Mouse (Mus musculus) kidney, postnatal 0 days (tissue): ENCODE data around the gene Capn1. TPM values are rescaled to one million over a fixed set of nuclear protein-coding genes. Genes with fewer than 3 reads are reported as not detected.
"Not testable (repeated sequence)": the region's sequence is repeated elsewhere in the genome, so short reads cannot be mapped to it uniquely, and the experiment has no call there.

Experiments
- ATAC-seq: fragments of 200-750 bp; cut with Nextera tagmentation; replicated peaks from 2 replicates; pipeline ENCODE4 v1.8.0; 2017; ENCODE audit warnings: low read depth, moderate number of reproducible peaks, moderate TSS enrichment, moderate library complexity; ENCODE audit not compliant: low FRiP score
- DNase-seq: peaks from one replicate; pipeline ENCODE4 v3.0.0-alpha.2; 2016; ENCODE audit warnings: low spot score
- H3K27ac ChIP-seq: fragments of 300-500 bp; sonication (generic); 2 replicates; pipeline ENCODE4 v1.5.1; 2014; ENCODE audit warnings: mild to moderate bottlenecking
- H3K27me3 ChIP-seq: fragments of 300-500 bp; sonication (generic); 2 replicates; pipeline ENCODE4 v1.6.1; 2014; ENCODE audit warnings: low read length, mixed read lengths; ENCODE audit not compliant: insufficient read depth
- H3K36me3 ChIP-seq: fragments of 300-500 bp; sonication (generic); 2 replicates; pipeline ENCODE4 v1.6.1; 2014; ENCODE audit warnings: low read length, mixed read lengths; ENCODE audit not compliant: insufficient read depth
- H3K4me1 ChIP-seq: fragments of 300-500 bp; sonication (generic); replicated peaks from 2 replicates; pipeline ENCODE4 v1.6.1; 2014; ENCODE audit warnings: antibody characterized with exemption, low read length, mixed read lengths; ENCODE audit not compliant: insufficient read depth
- H3K4me2 ChIP-seq: fragments of 300-500 bp; sonication (generic); 2 replicates; pipeline ENCODE4 v1.6.1; 2014; ENCODE audit warnings: mild to moderate bottlenecking, low read length, moderate library complexity, mixed read lengths
- H3K4me3 ChIP-seq: fragments of 300-500 bp; sonication (generic); replicated peaks from 2 replicates; pipeline ENCODE4 v1.5.1; 2014; ENCODE audit warnings: low read depth, low read length
- H3K9ac ChIP-seq: fragments of 300-500 bp; sonication (generic); 2 replicates; pipeline ENCODE4 v1.6.1; 2014; ENCODE audit warnings: low read depth, low read length
- H3K9me3 ChIP-seq: fragments of 300-500 bp; sonication (generic); replicated peaks from 2 replicates; pipeline ENCODE4 v1.6.1; 2016; ENCODE audit warnings: low read length, inconsistent platforms, mixed read lengths
- CTCF ChIP-seq: IDR thresholded peaks from 2 replicates; pipeline ENCODE4 v1.5.1; 2016; ENCODE audit warnings: antibody characterized with exemption, low read depth, mild to moderate bottlenecking, moderate library complexity
- WGBS: fragments of 180-500 bp; shearing (Covaris S2); extraction: QIAGEN DNeasy Blood & Tissue Kit; methylation state at CpG from one replicate; pipeline ENCODE4 v1.1.7; 2014; 5-methylcytosine and 5-hydroxymethylcytosine counted together
- polyA plus RNA-seq: library from polyadenylated mRNA; unstranded; fragments of >200 nt; fragmentation: Nextera tagmentation; extraction: Ambion mirVana; gene quantifications from 2 replicates; pipeline ENCODE4 v1.2.1, GENCODE M21; 2015

Gene Capn1
- polyA plus RNA-seq, 1 experiment from 2014 or later, result 13.5 TPM

GRCm38 (mm10) chr19:6047899-6048166 is 32.1 kb upstream of the Capn1 start:
- H3K4me3 ChIP-seq, result peak overlapping the region; percentile 81
- peaks cover 46% of the 10 kb centered on the region for H3K36me3 ChIP-seq
- peak overlapping the region; percentile 98; the same call in 1 of the 2 replicates for H3K27ac ChIP-seq
- no peak for TF ChIP-seq CTCF
- no peak for ATAC-seq
- peak overlapping the region; percentile 86 for H3K9ac ChIP-seq
- no peak for DNase-seq
- H3K4me1 ChIP-seq, result peaks cover 13% of the 10 kb centered on the region
- H3K27me3 ChIP-seq, result no peaks in the 10 kb centered on the region
- peak overlapping the region; percentile 83 for H3K4me2 ChIP-seq
- 83% methylated on average over 8 of the region's 8 CpGs for WGBS
- no peaks in the 10 kb centered on the region for H3K9me3 ChIP-seq

GRCm38 (mm10) chr19:6047154-6047898 is 31.6 kb upstream of the Capn1 start:
- ATAC-seq, result peak; percentile 40
- Histone ChIP-seq H3K4me1 (peaks cover 13% of the 10 kb centered on the region), H3K27ac (peak overlapping the region; percentile 98), H3K9ac (peak overlapping the region; percentile 86), H3K9me3 (no peaks in the 10 kb centered on the region), H3K4me2 (peak overlapping the region; percentile 83), H3K4me3 (peak overlapping the region; percentile 81), H3K27me3 (no peaks in the 10 kb centered on the region), H3K36me3 (peaks cover 41% of the 10 kb centered on the region)
- under 1% methylated on average over 43 of the region's 44 CpGs for WGBS
- TF ChIP-seq CTCF, result 0 out of 2 replicates have a peak, but pooled peaks have one; percentile 12
- peak; percentile 32 for DNase-seq

- Histone ChIP-seq H3K4me2 (peak within 1 kb of the TSS; percentile 83), H3K4me1 (peaks cover 17% of the 10 kb centered on the region)
Observed at GRCm38 (mm10) chr19:6046294-6047153, 30.8 kb upstream of the Capn1 start, which contains the start of gene Syvn1. Gene Syvn1 (plus strand): TSS chr19:6046576.

GRCm38 (mm10) chr19:6045366-6046293 is 29.9 kb upstream of the Capn1 start:
- ATAC-seq, result peak; percentile 1; the same call in 1 of the 2 replicates
- Histone ChIP-seq H3K9ac (peak overlapping the region; percentile 86), H3K27me3 (no peaks in the 10 kb centered on the region), H3K36me3 (peaks cover 25% of the 10 kb centered on the region), H3K27ac (peak overlapping the region; percentile 98), H3K4me3 (peak overlapping the region; percentile 81), H3K4me1 (peaks cover 18% of the 10 kb centered on the region), H3K4me2 (peak overlapping the region; percentile 83), H3K9me3 (no peaks in the 10 kb centered on the region)
- TF ChIP-seq CTCF, result peak; percentile 36
- DNase-seq, result peak; percentile 61
- WGBS, result 13% methylated on average over 20 of the region's 20 CpGs

More at GRCm38 (mm10) chr19:6046294-6047153, 30.8 kb upstream of the Capn1 start, which contains the start of gene Syvn1:
- peak within 1 kb of the TSS; percentile 81 for H3K4me3 ChIP-seq
- no peaks in the 10 kb centered on the region for H3K27me3 ChIP-seq
- ATAC-seq, result peak; percentile 82
- WGBS, result under 1% methylated on average over 65 of the region's 65 CpGs
- TF ChIP-seq CTCF, result 0 out of 2 replicates have a peak, but pooled peaks have one; percentile 10
- no peaks in the 10 kb centered on the region for H3K9me3 ChIP-seq
- H3K36me3 ChIP-seq, result peaks cover 34% of the 10 kb centered on the region
- peak; percentile 98 for DNase-seq
- peak within 1 kb of the TSS; percentile 98 for H3K27ac ChIP-seq
- peak within 1 kb of the TSS; percentile 86 for H3K9ac ChIP-seq

GRCm38 (mm10) chr19:6044102-6044501 is 28.4 kb upstream of the Capn1 start:
- not testable (repeated sequence) for ATAC-seq, H3K36me3 ChIP-seq, H3K9ac ChIP-seq, H3K4me3 ChIP-seq, H3K27me3 ChIP-seq, H3K27ac ChIP-seq, H3K9me3 ChIP-seq, H3K4me2 ChIP-seq
- TF ChIP-seq CTCF, result peak; percentile 76
- DNase-seq, result peak; percentile 85
- H3K4me1 ChIP-seq, result peaks cover 18% of the 10 kb centered on the region
- 44% methylated on average over 4 of the region's 4 CpGs for WGBS
